Mouse (Mus musculus): Measurements from ENCODE around the gene Btf3.

DNA sequence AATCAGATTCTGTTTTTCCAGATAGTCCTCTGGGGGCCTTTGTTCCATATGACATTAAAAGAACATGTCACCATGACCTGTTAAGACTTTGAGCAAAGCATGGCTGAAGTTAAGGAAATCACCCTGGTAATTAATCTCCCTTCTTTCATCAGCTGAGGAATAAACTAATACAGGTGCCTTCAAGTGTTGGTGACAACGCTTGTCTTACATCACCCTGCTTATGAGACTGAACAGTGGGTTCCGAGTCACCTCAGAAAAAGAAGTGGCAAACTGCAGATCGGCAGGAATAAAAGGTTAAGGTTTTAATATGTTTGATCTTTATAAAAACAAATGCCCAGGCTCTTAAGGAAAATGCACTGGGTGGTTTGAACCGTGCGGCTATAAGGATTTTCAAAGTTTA lies 37.1 kb downstream of the Btf3 start, which contains the start of gene Gm21976:
- TF ChIP-seq POLR2A (IDR thresholded peaks at IDR 0.05; ENCODE audit: insufficient read depth, low read length) (no peak), CTCF (IDR thresholded peaks at IDR 0.05; ENCODE audit: low read depth, low read length) (no peak)

All from ES-Bruce4 (cell line).